Mouse (Mus musculus) thymus, adult 2 months (tissue): ENCODE data around the gene Ambra1. TPM values are rescaled to one million over a fixed set of nuclear protein-coding genes. Genes with fewer than 3 reads are reported as not detected.
A peak's percentile ranks its signal among the peaks of the same experiment; 100 is the strongest.

ENCODE experiments used
- DNase-seq: peaks from one replicate; pipeline ENCODE4 v3.0.0; 2021
- H3K27ac ChIP-seq: fragments of 200-500 bp; 2 replicates; pipeline ENCODE4 v1.5.1; 2012; ENCODE audit warnings: low read length, control low read depth; ENCODE audit not compliant: control insufficient read depth, insufficient read depth
- H3K27me3 ChIP-seq: fragments of 200-500 bp; 2 replicates; pipeline ENCODE4 v1.6.1; 2012; ENCODE audit warnings: mild to moderate bottlenecking, low read length, moderate library complexity, mixed read lengths; ENCODE audit not compliant: control insufficient read depth, insufficient read depth
- H3K36me3 ChIP-seq: fragments of 200-500 bp; 2 replicates; pipeline ENCODE4 v1.6.1; 2012; ENCODE audit warnings: mild to moderate bottlenecking, low read length, moderate library complexity; ENCODE audit not compliant: control insufficient read depth, insufficient read depth
- H3K4me1 ChIP-seq: fragments of 200-500 bp; replicated peaks from 2 replicates; pipeline ENCODE4 v1.6.1; 2012; ENCODE audit warnings: low read length; ENCODE audit not compliant: control insufficient read depth, insufficient read depth
- H3K4me3 ChIP-seq: fragments of 200-500 bp; 2 replicates; pipeline ENCODE4 v1.5.1; 2012; ENCODE audit warnings: mild to moderate bottlenecking, low read length, control low read depth, moderate library complexity; ENCODE audit not compliant: control insufficient read depth, insufficient read depth
- CTCF ChIP-seq: fragments of 200-500 bp; IDR thresholded peaks from 2 replicates; pipeline ENCODE4 v1.5.1; 2012; ENCODE audit warnings: mild to moderate bottlenecking, control low read depth, low read length, moderate library complexity, borderline replicate concordance; ENCODE audit not compliant: control insufficient read depth, poor library complexity, insufficient read depth; ENCODE audit errors: extremely low read depth
- POLR2A ChIP-seq: fragments of 200-500 bp; IDR thresholded peaks from 2 replicates; pipeline ENCODE4 v1.6.1; 2012; ENCODE audit warnings: mild to moderate bottlenecking, low read length, control low read depth, moderate library complexity; ENCODE audit not compliant: control insufficient read depth, poor library complexity, insufficient read depth; ENCODE audit errors: extremely low read depth
- WGBS: fragments of 180-500 bp; shearing (Covaris S2); methylation state at CpG from one replicate; pipeline ENCODE4 v1.1.7; 2018; 5-methylcytosine and 5-hydroxymethylcytosine counted together
- polyA plus RNA-seq: library from polyadenylated mRNA; depleted of rRNA; stranded (reverse); fragments of >200 nt; gene quantifications from 2 replicates; pipeline ENCODE4 v1.2.3, GENCODE M21; 2012

The Ambra1 gene
- polyA plus RNA-seq, 1 experiment = 35.0 TPM

DNA sequence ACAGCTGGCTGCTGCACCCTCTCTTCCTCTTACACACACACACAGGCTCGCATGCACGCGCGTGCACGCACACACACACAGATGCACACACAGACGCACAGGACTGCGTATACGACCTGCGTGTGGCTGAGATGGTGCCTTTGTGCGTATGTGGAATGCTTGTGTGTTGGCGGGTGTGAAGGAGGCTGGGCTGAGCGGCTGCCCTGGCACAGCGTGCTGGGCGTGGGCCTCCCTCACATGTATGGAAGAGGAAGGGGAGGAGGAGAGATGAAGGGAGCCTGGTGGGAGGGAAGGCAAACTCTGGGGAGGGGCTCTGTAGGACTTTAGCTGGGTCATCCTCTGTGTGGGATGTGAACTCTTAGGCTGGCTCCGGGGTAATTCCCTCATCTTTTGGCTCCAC lies 195.5 kb downstream of the Ambra1 start:
- H3K4me3 ChIP-seq = no peak overlapping the region
- no peak overlapping the region for H3K27ac ChIP-seq
- no peaks in the 10 kb centered on the region for H3K36me3 ChIP-seq
- TF ChIP-seq POLR2A (no peak), CTCF (no peak)
- no peak for DNase-seq
- H3K27me3 ChIP-seq = peaks cover 18% of the 10 kb centered on the region
- WGBS = 73% methylated on average over 15 of the region's 15 CpGs
- H3K4me1 ChIP-seq = peaks cover 29% of the 10 kb centered on the region

DNA sequence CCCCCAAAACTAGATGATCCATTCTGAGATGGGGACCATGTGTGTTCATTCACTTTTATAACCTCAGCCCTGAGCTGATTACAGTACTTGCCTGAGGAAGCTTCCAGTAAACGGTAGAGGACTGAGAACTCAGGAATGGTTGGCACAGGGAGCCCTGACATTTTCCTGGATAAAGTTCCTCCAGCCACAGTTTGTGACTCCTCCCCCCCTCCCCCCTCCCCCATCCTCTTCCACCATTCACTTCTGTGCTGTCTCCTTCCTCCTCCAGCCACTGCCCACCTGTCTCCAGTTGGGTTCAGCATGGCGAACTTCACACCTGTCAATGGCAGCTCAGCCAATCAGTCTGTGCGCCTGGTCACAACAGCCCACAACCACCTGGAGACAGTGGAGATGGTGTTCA lies 197.0 kb downstream of the Ambra1 start, which contains the start of gene Chrm4:
Gene Chrm4, plus strand, starts transcription at position 301 of the 400 bp plus-strand sequence.
- no peak within 1 kb of the TSS for H3K4me3 ChIP-seq
- no peak for DNase-seq
- H3K36me3 ChIP-seq = no peaks in the 10 kb centered on the region
- 93% methylated on average over 3 of the region's 3 CpGs for WGBS
- no peak within 1 kb of the TSS for H3K27ac ChIP-seq
- peaks cover 33% of the 10 kb centered on the region for H3K4me1 ChIP-seq
- TF ChIP-seq POLR2A = no peak
- peaks cover 16% of the 10 kb centered on the region for H3K27me3 ChIP-seq

DNA sequence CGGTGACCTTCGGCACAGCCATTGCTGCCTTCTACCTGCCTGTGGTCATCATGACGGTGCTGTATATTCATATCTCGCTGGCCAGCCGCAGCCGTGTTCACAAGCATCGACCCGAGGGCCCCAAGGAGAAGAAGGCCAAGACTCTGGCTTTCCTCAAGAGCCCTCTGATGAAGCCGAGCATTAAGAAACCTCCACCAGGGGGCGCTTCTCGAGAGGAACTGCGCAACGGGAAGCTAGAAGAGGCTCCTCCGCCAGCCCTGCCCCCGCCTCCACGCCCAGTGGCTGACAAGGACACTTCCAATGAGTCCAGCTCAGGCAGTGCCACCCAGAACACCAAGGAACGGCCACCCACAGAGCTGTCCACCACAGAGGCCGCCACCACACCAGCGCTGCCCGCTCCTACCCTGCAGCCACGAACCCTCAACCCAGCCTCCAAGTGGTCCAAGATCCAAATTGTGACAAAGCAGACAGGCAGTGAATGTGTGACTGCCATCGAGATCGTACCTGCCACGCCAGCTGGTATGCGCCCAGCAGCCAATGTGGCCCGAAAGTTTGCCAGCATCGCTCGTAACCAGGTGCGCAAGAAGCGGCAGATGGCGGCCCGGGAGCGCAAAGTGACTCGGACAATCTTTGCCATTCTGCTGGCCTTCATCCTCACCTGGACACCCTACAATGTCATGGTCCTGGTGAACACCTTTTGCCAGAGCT lies 198.0 kb downstream of the Ambra1 start:
- H3K4me3 ChIP-seq = no peak overlapping the region
- peaks cover 4% of the 10 kb centered on the region for H3K36me3 ChIP-seq
- H3K27me3 ChIP-seq = peaks cover 8% of the 10 kb centered on the region; the same call in 1 of the 2 replicates
- 57% methylated on average over 34 of the region's 34 CpGs for WGBS
- H3K27ac ChIP-seq = no peak overlapping the region
- TF ChIP-seq CTCF (peak; percentile 77; the same call in 1 of the 2 replicates), POLR2A (0 out of 2 replicates have a peak, but pooled peaks have one; percentile 11)
- DNase-seq = peak; percentile 81
- H3K4me1 ChIP-seq = peaks cover 36% of the 10 kb centered on the region

DNA sequence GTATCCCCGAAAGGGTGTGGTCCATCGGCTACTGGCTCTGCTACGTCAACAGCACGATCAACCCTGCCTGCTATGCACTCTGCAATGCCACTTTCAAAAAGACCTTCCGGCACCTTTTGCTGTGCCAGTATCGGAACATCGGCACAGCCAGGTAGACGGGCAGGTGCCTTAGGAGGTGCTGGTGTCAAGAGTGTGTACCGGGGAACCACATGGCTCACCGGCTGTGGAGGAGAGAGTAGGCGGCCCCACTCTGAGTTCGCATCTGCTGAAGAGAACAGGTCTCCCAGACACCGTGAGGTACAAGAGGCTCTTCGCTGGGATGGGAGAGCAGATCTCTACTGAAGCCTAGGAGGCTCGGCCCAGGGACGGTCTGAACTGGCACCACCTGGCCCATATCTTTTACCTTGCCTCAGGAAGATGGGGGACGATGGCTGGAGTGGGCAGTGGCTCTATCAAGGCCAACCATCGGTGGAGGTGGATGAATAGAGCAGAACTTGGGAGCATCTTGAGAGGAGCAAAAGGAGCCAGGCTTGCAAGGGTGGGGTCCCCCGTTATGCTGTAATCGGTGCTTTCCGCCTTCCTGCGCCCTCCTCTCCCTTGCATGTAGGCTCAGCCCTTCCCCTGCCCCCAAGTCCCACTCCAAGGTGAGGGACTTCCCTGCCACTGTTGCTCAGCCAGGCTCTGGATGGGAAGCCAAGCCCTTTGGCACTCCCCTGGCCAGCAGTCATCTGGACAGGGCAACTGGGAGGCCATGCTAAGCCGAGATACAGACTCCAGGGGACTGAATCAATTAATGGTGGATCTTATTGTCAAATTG lies 198.8 kb downstream of the Ambra1 start:
- Histone ChIP-seq H3K27ac (no peak overlapping the region), H3K4me3 (no peak overlapping the region), H3K36me3 (peaks cover 12% of the 10 kb centered on the region), H3K27me3 (peaks cover 1% of the 10 kb centered on the region; the same call in 1 of the 2 replicates), H3K4me1 (peaks cover 35% of the 10 kb centered on the region)
- TF ChIP-seq POLR2A (no peak), CTCF (no peak)
- DNase-seq = no peak
- 90% methylated on average over 23 of the region's 23 CpGs for WGBS

DNA sequence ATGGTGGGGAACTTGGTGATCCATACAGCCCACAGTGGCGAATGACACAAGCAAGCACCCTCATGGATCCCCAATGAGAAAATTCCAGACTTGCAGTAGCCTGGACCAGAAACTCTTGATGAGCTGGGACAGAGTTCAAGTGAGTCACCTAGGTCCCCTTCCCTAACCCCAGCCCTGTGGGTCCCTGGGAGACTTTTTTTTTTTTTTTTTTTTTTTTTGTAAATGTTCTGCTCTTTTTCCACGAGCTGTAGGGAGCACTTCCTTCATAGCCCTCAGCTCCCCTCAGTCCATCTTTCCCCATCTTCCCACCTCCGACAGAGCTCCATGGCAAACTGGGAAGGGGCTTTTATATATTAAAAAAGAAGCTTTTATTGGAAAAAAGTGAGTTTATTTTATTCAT lies 199.5 kb downstream of the Ambra1 start:
- H3K27ac ChIP-seq = no peak overlapping the region
- H3K4me3 ChIP-seq = no peak overlapping the region
- no peaks in the 10 kb centered on the region; the same call in 1 of the 2 replicates for H3K27me3 ChIP-seq
- 72% methylated on average over 3 of the region's 3 CpGs for WGBS
- peaks cover 19% of the 10 kb centered on the region for H3K36me3 ChIP-seq
- TF ChIP-seq CTCF (no peak), POLR2A (no peak)
- DNase-seq = no peak
- H3K4me1 ChIP-seq = peaks cover 32% of the 10 kb centered on the region

DNA sequence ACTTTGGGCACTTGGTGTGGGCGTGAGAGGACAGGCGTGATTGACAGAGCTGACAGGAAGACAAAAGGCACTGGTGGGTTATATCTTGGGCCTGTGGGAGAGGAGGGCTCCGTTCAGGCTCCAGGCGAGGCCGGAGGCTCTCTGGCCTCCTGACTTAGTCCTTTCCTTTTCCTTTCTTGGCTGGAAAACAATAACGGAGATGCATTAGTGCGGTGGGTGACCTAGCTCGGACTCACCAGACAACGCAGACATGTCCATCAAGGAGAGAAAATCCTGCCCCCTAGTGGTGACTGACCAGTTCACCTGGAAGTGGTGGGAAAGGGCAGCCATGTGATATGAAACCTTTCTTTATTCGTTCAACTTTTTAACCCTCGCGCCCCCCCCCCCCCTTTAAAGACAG lies 200.0 kb downstream of the Ambra1 start:
- Histone ChIP-seq H3K36me3 (peaks cover 23% of the 10 kb centered on the region), H3K27ac (no peak overlapping the region), H3K27me3 (no peaks in the 10 kb centered on the region; the same call in 1 of the 2 replicates), H3K4me3 (no peak overlapping the region), H3K4me1 (peaks cover 32% of the 10 kb centered on the region)
- DNase-seq = peak; percentile 56
- TF ChIP-seq CTCF (peak; percentile 68; the same call in 1 of the 2 replicates), POLR2A (no peak)
- 34% methylated on average over 12 of the region's 12 CpGs for WGBS
